Mouse (Mus musculus) brain, embryonic 18.5 days (tissue): Measurements from ENCODE around the gene Papln.

Experiments
- DNase-seq: peaks from one replicate; pipeline ENCODE4 v3.0.0-alpha.2; 2012; ENCODE audit warnings: low read depth, low spot score

Gene Papln

DNA sequence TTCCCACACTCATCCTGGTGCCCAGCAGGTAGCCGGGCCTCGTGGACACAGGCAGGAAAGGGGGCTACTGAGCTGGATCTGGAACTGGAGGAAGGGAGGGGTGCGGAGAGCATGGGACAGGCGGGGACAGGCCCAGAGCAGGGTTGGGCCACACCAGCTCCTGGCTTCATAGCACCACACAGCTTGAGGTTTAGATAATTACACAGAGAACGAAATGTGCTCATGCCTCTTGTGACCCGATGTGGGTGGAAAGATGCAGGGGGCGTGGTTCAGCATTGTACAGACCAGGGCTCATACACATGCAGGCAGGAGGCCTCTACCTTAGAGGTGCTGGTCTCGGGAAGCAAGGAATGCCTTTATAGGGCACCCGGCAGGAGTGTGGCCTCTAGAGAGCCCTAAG lies 4.4 kb downstream of the Papln start:
- DNase-seq, result no peak

DNA sequence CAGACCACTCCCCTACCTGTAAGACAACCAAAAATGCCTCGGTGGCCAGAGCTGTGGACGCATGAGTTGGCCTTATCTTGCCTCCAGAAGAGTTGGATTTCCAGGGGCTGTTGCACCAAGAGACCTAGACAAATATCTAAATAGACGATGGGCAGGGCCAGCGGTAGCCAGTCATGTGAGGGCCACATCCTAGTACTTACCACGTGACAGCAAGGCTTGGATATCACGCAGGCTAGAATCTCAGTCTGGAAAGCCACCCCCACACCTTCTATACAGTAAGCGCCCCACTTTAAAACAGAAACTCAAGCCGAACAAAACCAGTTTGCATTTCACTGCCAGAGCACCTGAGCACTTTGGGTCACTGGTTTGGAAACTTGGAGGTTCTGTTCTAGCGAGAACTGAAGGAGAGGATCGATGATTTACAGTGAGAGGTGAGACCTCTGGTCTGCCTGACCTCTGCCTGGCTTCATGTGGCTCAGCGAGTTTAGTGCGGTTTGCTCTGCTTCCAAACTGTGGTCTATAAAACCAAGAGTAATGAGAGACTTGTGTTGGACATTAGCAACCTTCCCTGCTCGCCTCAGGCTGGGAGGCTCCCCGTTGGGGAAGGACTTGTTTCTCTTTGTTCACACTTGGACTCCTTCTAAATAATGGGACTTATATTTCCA lies 4.9 kb downstream of the Papln start:
- DNase-seq, result no peak

DNA sequence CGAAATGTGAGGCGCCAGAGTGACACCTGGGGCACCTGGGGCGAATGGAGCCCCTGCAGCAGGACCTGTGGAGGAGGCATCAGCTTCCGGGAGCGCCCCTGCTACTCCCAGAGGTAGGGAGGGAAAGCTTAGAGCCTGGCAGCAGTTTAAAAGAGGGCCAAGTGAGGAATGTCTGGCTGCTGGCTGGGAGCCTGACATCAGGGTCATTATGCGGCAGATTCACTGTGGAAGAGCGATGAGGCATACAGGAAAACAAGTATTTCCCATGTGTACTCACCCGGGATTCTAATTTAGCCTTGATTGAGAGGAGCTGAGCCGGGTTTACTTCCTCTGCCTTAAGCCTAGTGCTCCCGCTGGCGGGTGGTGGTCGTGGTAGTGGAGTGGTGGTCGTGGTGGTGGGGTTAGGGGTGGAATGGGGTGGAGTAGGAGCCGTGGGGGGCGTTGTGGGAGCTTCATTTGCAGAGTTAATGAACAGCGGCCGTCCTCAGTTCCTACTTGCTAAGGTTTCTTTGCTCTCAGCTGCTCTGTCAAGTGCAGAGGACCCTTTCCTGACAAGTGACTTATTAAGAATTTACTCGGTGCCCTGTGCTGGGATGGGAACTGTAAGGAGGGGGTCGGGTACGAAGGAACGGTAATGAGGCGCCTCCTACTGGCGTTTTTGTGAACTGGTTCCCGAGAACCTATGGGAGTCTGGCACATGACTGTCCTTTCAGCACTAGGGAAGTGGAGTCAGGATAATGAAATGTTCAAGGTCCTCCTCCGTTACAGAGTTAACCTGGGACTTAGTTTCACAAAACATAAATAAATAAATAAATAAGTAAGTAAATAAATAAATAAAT lies 7.2 kb downstream of the Papln start:
- no peak for DNase-seq

DNA sequence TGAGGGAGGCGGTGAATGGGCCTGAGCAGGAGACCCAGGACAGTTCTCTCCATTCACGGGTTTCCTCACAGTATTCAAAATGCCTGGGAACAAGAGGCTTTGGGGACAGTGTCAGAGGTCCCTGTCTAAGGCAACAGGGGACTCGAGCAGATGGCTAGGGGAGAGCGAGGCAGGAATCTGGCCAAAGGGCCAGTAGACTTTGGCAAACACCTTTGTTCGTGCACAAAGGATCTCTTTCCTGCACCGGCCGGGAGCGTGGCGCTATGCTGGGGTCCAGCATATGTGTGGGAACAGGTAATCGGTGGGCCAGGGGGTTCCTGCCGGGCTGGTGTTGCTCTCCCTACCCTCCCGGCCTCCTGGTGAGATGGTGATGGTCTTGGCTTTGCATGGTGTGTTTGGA lies 12.2 kb downstream of the Papln start:
- DNase-seq, result no peak

DNA sequence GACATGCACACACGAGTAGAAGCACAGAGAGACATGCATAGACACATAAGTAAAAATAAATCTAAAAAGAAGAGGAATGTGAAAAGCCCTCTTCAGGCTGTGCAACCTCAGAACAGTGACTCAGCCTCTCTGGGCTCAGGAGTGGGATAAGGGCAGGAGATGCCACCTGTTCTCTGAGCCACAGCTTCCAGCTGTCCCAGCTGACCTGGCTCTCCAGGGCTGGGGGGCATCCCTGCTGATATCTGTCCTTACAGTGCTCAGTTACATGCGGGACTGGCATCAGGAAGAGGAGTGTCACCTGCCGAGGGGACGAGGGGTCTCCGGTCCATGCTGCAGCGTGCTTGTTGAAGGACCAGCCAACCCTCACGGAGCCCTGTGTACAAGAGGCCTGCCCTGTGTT lies 13.3 kb downstream of the Papln start:
- DNase-seq, result no peak

DNA sequence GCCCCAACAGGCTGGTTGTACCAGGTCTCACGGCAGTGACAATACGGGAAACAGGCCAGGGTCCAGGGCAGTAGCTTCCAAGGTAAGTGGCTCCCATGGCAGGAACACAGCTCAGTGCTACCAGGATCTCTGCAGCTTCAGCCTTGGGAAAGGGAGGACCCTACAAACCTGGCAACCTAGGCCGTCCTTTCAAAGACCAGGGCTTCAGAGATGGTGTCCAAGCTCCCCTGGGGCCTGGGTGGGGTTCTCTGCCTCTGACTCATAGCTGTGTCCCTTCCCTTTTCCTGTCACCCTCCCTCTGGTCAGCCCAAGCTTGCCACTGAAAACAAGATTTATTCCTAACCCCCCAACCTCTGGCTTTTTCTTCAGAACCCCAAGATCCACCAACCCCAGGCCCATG lies 16.7 kb downstream of the Papln start:
- no peak for DNase-seq

DNA sequence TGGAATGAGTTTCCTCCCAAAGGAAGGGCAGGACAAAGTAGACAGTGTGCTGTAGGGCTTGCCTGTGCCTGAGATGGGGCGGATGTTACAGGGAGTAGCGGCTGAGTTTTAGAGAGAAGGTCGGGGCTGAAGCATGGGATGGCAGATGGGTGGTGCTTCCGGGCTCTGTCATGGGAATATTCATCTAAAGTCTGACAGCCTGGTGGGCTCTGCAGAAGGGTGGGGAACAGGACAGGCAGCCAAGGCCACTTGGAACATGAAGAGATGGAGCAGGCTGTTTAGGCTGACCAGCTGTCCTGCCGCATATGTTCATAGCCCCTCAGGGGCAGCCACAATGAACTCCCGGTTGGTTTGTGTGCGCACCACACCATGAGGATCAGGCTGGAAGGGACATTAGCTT lies 17.8 kb downstream of the Papln start:
- no peak for DNase-seq

DNA sequence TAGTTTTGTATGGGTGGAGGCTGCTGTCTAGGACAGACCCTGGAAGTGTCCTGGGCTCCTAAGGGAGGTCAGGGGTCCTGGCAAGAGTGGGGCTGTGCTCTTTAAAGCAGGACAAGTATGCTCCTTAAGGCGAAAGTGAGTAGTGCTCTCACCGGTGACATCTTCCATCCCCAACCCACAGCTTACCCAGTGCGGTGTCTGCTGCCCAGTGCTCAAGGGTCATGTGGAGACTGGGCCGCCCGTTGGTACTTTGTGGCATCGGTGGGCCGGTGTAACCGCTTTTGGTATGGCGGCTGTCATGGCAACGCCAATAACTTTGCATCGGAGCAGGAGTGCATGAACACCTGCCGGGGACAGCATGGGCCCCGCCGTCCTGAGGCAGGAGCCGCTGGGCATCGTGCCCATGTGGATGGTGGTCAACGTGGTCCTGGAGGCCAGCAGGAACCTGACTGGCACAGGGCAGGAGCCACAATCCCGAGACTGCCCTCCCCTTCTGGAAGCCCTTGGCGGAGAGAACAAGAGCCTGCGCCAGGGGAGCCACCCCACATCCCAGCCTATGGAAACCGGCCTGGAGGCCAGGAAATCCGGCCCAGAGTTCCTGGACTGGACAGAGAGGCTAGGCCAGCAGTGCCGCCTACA lies 18.3 kb downstream of the Papln start:
- no peak for DNase-seq

DNA sequence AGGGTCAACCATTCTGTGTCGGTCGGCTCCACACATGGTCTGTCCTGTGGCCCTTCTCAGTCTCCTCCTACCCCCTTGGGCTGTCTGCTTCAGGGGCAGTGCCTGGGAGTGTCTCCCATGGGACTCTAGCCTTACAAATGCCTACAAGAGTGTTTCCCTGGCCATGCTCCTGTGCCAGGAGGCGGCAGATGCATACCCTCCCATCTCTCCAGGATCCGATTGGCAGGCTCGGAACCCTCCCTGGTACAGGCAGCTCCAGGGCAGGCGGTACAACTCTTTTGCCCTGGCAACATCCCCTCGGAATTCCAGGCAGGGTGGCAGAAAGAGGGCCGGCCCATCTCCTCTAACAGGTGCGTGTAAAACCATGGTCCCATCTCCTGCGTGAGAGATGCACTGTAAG lies 19.2 kb downstream of the Papln start:
- DNase-seq, result no peak

DNA sequence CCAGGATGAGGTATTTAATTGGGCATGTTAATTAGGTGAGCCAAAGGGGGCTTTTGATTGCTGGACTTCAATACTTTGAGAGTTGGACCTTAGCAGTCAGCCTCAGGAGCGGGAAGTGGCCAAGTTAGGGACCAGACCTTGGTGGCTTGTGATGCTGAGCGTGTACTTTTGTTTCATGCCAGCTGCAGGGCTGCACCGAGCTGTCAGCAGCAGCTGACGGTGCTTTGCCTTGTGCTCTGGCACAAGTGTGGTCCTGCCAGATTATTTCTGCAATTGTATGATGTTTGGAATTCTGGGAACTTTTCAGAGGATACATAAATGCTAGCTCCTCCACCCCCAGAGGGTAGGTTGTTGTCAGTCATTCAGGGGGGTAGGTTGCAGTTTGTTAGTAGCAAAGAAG lies 21.9 kb downstream of the Papln start:
- DNase-seq, result no peak

DNA sequence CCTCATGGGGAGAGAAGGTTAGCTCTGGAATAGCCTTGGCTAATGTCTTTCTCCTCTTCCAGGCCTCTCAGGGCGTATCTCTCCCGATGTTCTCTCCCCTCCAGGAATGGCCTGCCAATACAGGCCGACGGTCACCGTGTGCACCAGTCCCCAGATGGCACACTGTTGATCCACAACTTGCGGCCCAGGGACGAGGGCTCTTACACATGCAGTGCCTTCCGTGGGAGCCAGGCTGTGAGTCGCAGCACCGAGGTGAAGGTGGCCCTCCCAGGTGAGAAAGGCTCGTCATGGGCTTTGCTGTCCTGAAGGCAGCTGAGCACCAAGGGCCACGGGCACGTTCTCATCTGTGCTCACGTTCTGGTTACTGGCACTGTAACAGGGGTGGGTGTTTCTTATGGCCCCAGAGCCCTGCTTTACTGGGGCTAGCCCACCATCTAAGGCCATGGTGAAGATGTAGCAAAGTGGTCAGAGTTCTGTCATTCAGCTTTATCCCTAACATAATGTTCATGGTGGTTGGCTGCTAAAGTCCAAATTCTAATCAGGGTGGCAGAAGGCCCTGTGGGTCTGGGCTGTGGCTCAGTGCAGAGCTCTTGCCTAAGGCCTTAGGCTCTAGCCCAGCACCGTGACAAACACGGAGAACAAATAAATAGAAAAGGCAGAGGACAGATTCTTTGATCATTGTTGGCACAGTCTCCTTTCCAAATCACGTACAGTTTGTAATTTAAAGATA lies 25.8 kb downstream of the Papln start:
- DNase-seq, result no peak

DNA sequence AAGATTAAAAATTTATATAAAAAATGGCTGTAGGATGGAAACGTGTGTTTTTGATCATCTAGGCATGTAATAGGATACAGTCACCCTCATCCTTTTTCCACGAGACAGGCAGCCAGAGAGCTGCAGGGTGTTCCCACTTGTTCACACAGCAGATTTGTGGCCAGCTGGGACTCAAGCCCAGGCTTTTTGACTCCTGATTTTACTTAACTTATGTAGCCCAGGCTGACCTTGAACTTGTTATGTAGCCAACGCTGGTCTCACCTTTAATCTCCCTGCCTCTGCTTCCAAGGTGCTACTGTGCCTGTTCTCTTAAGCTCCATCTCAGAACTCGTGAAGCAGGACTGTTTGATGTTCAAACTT lies 26.3 kb downstream of the Papln start:
- DNase-seq, result no peak

DNA sequence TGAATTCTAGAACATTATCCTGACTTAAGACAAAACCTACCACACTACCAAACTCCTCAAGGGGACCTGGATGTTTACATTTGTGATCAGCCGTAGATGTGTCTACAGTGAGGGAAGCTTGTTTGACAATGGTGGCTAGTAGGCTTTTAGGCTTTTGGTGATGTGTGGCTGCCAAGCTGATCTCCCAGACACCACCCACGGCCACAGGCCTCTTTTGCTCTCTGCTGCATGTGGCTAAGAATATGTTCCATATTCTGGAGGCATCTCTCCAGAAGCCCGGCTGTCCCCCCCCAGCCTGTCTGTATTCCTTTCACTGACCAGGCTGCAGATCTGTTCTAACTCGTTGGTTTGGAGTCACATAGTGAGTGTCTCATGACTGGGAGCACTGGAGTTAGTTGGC lies 27.3 kb downstream of the Papln start:
- DNase-seq, result no peak

DNA sequence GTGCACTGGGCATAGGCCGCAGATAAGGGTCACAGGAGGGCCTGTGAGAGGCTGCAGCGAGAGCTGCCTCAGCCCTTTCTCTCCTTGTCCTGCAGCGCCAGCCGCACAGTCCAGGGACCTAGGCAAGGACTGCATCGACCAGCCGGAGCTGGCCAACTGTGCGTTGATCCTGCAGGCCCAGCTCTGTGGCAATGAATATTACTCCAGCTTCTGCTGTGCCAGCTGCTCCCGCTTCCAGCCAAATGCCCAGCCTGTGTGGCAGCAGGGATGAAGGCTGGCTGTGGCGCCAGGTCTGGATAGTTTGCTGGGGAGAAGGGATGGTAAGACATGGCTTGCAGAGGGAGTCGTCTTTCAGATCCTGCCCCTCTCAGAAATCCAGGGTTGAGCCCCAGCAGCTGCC lies 28.3 kb downstream of the Papln start:
- DNase-seq, result no peak

DNA sequence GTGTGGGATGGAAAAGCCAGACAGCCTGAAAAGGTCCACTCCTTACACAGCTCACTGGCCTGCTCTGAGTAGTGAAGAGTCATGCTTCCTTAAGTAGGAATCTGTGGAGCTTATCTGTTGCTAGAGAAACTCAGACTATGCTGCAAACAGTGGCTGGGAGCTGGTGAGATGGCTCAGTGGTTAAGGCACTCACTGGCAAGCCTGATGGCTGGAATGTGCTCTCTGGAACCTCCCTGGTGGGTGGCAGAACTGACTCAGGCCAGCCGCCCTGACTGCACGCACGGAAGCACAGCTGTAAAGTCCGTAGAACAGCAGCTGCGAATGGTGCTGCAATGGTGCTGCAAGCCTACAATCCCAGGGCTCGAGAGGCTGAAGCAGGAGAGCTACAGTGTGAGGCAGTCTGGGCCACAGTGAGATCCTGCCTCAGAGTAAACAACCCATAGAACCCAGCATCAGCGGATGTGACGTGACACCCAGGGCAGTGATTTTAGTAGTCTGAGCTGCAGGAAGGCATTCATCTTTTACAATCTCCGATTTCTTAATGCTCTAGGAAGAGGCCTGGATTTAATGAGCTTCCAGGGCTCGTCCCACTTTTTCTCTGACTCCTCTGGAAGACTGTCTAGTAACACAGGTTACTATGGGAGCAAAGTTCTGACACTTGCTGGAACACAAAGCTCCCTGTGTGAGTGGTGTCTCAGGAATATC lies 29.4 kb downstream of the Papln start:
- no peak for DNase-seq

DNA sequence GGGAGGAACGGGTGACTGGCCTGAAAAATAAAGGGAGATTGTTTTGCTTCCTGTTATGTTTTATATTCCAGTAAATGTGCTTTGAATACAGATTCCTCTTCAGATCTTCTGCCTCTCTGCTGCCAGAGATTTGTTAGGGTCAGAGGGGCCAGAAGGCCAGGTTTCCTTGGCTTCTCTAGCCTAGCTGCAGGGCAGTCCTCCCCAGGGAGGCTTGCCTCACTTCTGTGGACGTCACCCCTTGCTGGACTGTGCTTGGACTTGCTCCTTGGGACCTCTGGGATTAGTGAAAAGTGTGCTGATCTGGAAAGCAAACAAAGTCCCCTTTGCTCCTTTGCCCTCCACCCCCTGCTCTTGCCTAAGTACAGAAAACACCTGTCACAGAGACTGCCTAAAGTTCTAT lies 31.6 kb downstream of the Papln start:
- DNase-seq, result no peak

DNA sequence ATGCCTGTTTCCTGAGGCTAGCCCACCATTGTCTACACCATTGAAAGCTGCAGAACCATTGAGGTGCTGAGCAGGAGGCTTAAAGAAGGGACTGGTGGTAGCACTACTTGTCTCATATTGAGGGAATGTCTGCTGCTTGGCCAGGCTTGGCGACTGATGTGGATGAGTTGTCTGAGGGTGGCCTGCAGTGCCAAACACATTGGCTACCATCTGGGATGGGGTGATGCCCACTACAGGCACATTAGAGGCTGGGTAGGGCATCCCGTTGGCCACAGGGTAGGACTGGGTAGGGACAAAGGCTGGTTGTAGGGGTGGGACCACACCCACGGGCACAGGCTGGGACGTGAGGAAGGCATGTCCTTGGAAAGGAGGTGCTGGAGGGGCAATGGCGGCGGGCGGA lies 32.2 kb downstream of the Papln start:
- DNase-seq, result no peak

DNA sequence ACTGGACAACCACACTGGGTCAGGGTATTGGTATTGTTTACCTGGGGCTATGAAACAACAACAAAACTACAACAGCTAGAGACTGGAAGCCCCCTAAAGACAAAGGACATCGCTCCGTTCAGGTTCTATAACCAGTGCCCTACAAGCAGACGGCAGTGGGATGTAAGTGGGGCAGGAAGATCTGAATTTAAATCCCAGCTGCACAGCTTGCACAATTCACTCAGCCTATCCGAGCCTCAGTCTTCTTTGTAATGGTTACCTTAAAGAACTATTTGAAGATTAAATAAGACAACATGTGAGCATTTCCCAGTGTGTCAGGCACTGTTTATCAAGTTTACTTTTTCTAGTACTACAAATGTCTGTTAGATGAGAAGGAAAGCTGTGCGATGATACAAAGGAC lies 34.9 kb downstream of the Papln start:
- DNase-seq, result no peak

DNA sequence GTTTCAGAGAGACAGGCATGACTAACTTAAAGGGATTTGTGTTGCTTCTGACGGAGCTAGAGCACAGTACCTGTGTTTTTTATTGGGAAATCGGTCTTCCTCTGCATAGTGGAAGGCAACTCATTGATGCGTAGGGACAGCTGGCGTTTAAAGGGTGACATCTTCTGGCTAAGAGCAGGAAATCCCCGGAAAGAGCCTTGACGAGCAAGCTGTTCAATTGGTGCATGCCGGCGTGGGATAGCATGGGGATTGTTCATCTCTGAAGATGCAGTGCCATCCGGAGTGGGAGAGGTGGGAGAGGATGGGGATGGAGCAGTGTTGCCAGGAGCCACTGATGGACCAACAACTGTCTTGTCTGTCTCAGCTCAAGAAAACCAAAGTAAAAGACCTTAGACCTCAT lies 37.5 kb downstream of the Papln start:
- DNase-seq, result peak; percentile 37

DNA sequence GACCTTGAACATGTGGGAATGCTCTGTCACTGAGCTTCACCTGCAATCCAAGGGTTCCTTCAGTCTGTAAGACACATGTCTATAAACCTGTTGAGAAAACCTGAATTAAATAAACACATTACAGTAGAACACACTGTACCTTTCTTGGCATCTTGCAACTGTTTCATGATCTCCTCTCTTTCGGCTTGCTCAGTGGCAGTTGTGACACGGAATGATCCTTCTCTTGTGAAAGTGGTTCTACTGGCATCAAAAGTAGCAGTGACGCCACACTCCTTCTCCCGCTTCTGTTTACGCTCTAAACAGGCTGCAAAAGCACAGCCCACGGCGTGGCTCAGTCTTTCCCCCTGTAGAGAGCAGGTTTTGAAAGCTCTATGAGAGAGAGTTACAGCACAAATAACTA lies 40.2 kb downstream of the Papln start:
- no peak for DNase-seq

DNA sequence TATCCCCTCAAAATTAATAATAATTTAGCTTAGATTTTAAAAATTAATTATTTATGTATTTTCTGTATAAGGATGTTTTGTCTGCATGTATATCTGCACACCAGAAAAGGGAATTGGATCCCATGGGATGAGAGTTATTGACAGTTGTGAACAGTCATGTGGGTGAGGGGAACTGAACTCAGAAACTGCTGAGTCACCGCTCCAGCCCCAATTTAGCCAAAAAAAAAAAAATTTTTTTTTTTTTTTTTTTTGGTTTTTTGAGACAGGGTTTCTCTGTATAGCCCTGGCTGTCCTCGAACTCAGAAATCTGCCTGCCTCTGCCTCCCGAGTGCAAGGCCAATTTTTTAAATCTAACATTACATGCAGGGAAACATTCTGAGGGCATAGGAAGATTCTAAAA lies 48.5 kb downstream of the Papln start:
- no peak for DNase-seq

DNA sequence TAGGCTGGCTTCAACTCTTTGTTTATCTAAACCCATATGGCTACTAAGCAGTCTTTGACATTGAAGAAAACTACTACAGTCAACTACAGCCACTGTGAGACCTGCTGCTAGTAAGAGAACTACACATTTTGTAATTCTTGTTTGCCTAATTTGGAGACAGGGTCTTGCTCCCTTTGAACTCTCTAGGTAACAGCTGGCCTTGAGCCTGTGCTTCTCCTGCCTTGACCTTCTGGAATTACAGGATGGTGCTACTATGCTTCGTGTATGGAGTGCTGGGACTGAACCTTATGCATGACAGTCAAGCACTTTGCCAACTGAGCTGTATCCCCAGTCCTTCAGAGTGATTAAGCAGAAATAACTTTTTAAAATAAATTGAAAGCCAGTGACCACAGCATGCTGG lies 53.2 kb downstream of the Papln start:
- no peak for DNase-seq
